Mouse (Mus musculus) intestine, embryonic 15.5 days (tissue): ENCODE measurements around the gene Pdzd3. TPM values are rescaled to one million over a fixed set of nuclear protein-coding genes. Genes with fewer than 3 reads are reported as not detected.

Source experiments
- polyA plus RNA-seq: library from polyadenylated mRNA; unstranded; fragments of >200 nt; fragmentation: Nextera tagmentation; extraction: Ambion mirVana; gene quantifications from 2 replicates; pipeline ENCODE4 v1.2.1, GENCODE M21; 2015

The Pdzd3 gene
- polyA plus RNA-seq, 1 experiment from 2014 or later, result 11.7 TPM

Other genes with a start within 250 kb of the Pdzd3 start
- 1.8 and 2.1 TPM in 2 replicates for gene Thy1, start 208.1 kb downstream of the Pdzd3 start, polyA plus RNA-seq
- 10.8 and 16.6 TPM in 2 replicates for gene Usp2, start 184.4 kb downstream of the Pdzd3 start, polyA plus RNA-seq
- gene Mfrp, start 149.7 kb downstream of the Pdzd3 start, polyA plus RNA-seq, result 0.06 and 0.10 TPM in 2 replicates
- gene C1qtnf5, start 144.2 kb downstream of the Pdzd3 start, polyA plus RNA-seq, result 3.1 and 3.5 TPM in 2 replicates
- gene Gm49380, start 138.0 kb downstream of the Pdzd3 start, polyA plus RNA-seq, result 0.10 TPM in 1 of 2 replicates, not detected in the other
- 56.9 and 57.9 TPM in 2 replicates for gene Rnf26, start 138.0 kb downstream of the Pdzd3 start, polyA plus RNA-seq
- gene Mcam, start 117.0 kb downstream of the Pdzd3 start, polyA plus RNA-seq, result 40.0 and 43.5 TPM in 2 replicates
- 13.2 and 14.8 TPM in 2 replicates for gene Cbl, start 17.4 kb downstream of the Pdzd3 start, polyA plus RNA-seq
- gene Ccdc153, start 10.8 kb downstream of the Pdzd3 start, polyA plus RNA-seq, result not detected in 2 replicates
- 5.5 and 5.9 TPM in 2 replicates for gene Nlrx1, start 17.1 kb upstream of the Pdzd3 start, polyA plus RNA-seq
- gene Abcg4, start 37.1 kb upstream of the Pdzd3 start, polyA plus RNA-seq, result 2.5 and 2.9 TPM in 2 replicates
- 19.9 and 21.2 TPM in 2 replicates for gene Hinfp, start 54.2 kb upstream of the Pdzd3 start, polyA plus RNA-seq
- 6.8 and 10.6 TPM in 2 replicates for gene C2cd2l, start 68.8 kb upstream of the Pdzd3 start, polyA plus RNA-seq
- gene Dpagt1, start 74.5 kb upstream of the Pdzd3 start, polyA plus RNA-seq, result 38.2 and 38.6 TPM in 2 replicates
- 280 and 298 TPM in 2 replicates for gene H2afx, start 83.2 kb upstream of the Pdzd3 start, polyA plus RNA-seq
- 128 and 141 TPM in 2 replicates for gene Hmbs, start 92.8 kb upstream of the Pdzd3 start, polyA plus RNA-seq
- 28.9 and 30.3 TPM in 2 replicates for gene Vps11, start 110.2 kb upstream of the Pdzd3 start, polyA plus RNA-seq
- 38.8 and 43.6 TPM in 2 replicates for gene Hyou1, start 128.0 kb upstream of the Pdzd3 start, polyA plus RNA-seq
- gene Slc37a4, start 145.4 kb upstream of the Pdzd3 start, polyA plus RNA-seq, result 51.7 and 59.2 TPM in 2 replicates
- 2,026 and 2,084 TPM in 2 replicates for gene Rps25, start 155.7 kb upstream of the Pdzd3 start, polyA plus RNA-seq
- 122 and 123 TPM in 2 replicates for gene Trappc4, start 156.1 kb upstream of the Pdzd3 start, polyA plus RNA-seq
- gene Ccdc84, start 167.1 kb upstream of the Pdzd3 start, polyA plus RNA-seq, result 24.0 and 25.6 TPM in 2 replicates
- gene Foxr1, start 189.7 kb upstream of the Pdzd3 start, polyA plus RNA-seq, result not detected in 2 replicates
- gene Upk2, start 203.5 kb upstream of the Pdzd3 start, polyA plus RNA-seq, result 1.2 TPM in 2 replicates
- gene Bcl9l, start 231.4 kb upstream of the Pdzd3 start, polyA plus RNA-seq, result 7.5 and 7.8 TPM in 2 replicates